Mouse (Mus musculus) CH12.LX (cell line): ENCODE data around the gene Ifi202b. TPM values are rescaled to one million over a fixed set of nuclear protein-coding genes. Genes with fewer than 3 reads are reported as not detected.
A peak's percentile ranks its signal among the peaks of the same experiment; 100 is the strongest.
"Not testable (repeated sequence)": the region's sequence is repeated elsewhere in the genome, so short reads cannot be mapped to it uniquely, and the experiment has no call there.

ENCODE experiments used
- DNase-seq: peaks from one replicate; pipeline ENCODE4 v3.0.0-alpha.2; 2013; ENCODE audit errors: extremely low read depth
- H3K27ac ChIP-seq: 2 replicates; pipeline ENCODE4 v1.5.1; 2012; ENCODE audit warnings: low read depth, mild to moderate bottlenecking, control low read depth, moderate library complexity; ENCODE audit not compliant: insufficient read depth
- H3K27me3 ChIP-seq: replicated peaks from 2 replicates; pipeline ENCODE3; 2012; ENCODE audit warnings: inconsistent platforms
- H3K36me3 ChIP-seq, 2 experiments: replicated peaks in 1 of 2; 2 replicates each; pipeline versions ENCODE3 to v1.6.1; 2012; ENCODE audit warnings: inconsistent platforms in 1 of 2, low read length in 1 of 2, mild to moderate bottlenecking in 1 of 2, mixed read lengths in 1 of 2, moderate library complexity in 1 of 2; ENCODE audit not compliant: control insufficient read depth in 1 of 2, insufficient read depth in 1 of 2
- H3K4me1 ChIP-seq, 2 experiments: 2 replicates each; pipeline ENCODE4 v1.6.1; 2012; ENCODE audit warnings: inconsistent platforms in 1 of 2, moderate library complexity in 1 of 2; ENCODE audit not compliant: insufficient read depth in 2 of 2, control insufficient read depth in 1 of 2
- H3K4me2 ChIP-seq: 2 replicates; pipeline ENCODE4 v1.6.1; 2012; ENCODE audit warnings: low read depth, mild to moderate bottlenecking, control low read depth; ENCODE audit not compliant: poor library complexity, insufficient read depth, severe bottlenecking
- H3K4me3 ChIP-seq, 3 experiments: fragments of 150-350 bp in 1 of 3; sonication (generic) in 1 of 3; replicated peaks in 1 of 3; 2 replicates each; pipeline versions ENCODE3 to v1.5.1; 2011 to 2012; ENCODE audit warnings: low read depth in 2 of 3, low read length in 2 of 3, mild to moderate bottlenecking in 2 of 3, moderate library complexity in 2 of 3, control low read depth in 1 of 3, improper control_type of control experiment in 1 of 3, inconsistent platforms in 1 of 3, mixed read lengths in 1 of 3; ENCODE audit not compliant: poor library complexity in 1 of 3
- H3K79me2 ChIP-seq: replicated peaks from 2 replicates; pipeline ENCODE4 v1.6.1; 2012; ENCODE audit warnings: mild to moderate bottlenecking, moderate library complexity; ENCODE audit not compliant: control insufficient read depth, poor library complexity, insufficient read depth, severe bottlenecking; ENCODE audit errors: extremely low read depth
- H3K9ac ChIP-seq: 2 replicates; pipeline ENCODE4 v1.6.1; 2012; ENCODE audit warnings: low read depth, mild to moderate bottlenecking, control low read depth, moderate library complexity; ENCODE audit not compliant: insufficient read depth
- H3K9me3 ChIP-seq: replicated peaks from 2 replicates; pipeline ENCODE3; 2012; ENCODE audit warnings: low read length, inconsistent platforms, mixed read lengths
- CTCF ChIP-seq, 2 experiments: IDR thresholded peaks in 1 of 2; conservative IDR thresholded peaks in 1 of 2; 2 replicates each; pipeline ENCODE4 v1.5.1; 2011 to 2012; ENCODE audit warnings: low read depth in 2 of 2, low read length in 2 of 2, improper control_type of control experiment in 1 of 2, inconsistent platforms in 1 of 2, mild to moderate bottlenecking in 1 of 2, moderate library complexity in 1 of 2
- EP300 ChIP-seq: IDR thresholded peaks from 2 replicates; pipeline ENCODE4 v1.6.1; 2011; ENCODE audit warnings: low read length, improper control_type of control experiment
- JUN ChIP-seq: IDR thresholded peaks from 2 replicates; pipeline ENCODE4 v1.6.1; 2011; ENCODE audit warnings: low read depth, mild to moderate bottlenecking, low read length, improper control_type of control experiment, moderate library complexity; ENCODE audit not compliant: insufficient read depth
- JUND ChIP-seq: conservative IDR thresholded peaks from 2 replicates; pipeline ENCODE4 v1.6.1; 2011; ENCODE audit warnings: low read depth, low read length, improper control_type of control experiment
- NELFE ChIP-seq: IDR thresholded peaks from 2 replicates; pipeline ENCODE4 v1.6.1; 2011; ENCODE audit warnings: low read depth, low read length, improper control_type of control experiment
- NRF1 ChIP-seq: IDR thresholded peaks from 2 replicates; pipeline ENCODE4 v1.6.1; 2014; ENCODE audit warnings: low read depth, mild to moderate bottlenecking, inconsistent platforms, low read length, improper control_type of control experiment, moderate library complexity
- POLR2AphosphoS2 ChIP-seq: IDR thresholded peaks from 2 replicates; pipeline ENCODE4 v1.6.1; 2011; ENCODE audit warnings: low read depth, low read length, improper control_type of control experiment
- RAD21 ChIP-seq: IDR thresholded peaks from 2 replicates; pipeline ENCODE4 v1.6.1; 2011; ENCODE audit warnings: low read depth, mild to moderate bottlenecking, low read length, improper control_type of control experiment, moderate library complexity
- RCOR1 ChIP-seq: conservative IDR thresholded peaks from 2 replicates; pipeline ENCODE4 v1.6.1; 2012; ENCODE audit warnings: low read depth, mild to moderate bottlenecking, inconsistent platforms, low read length, improper control_type of control experiment
- TCF12 ChIP-seq: IDR thresholded peaks from 2 replicates; pipeline ENCODE4 v1.6.1; 2014; ENCODE audit warnings: low read depth, mild to moderate bottlenecking, inconsistent platforms, low read length, improper control_type of control experiment
- ZKSCAN1 ChIP-seq: IDR thresholded peaks from 2 replicates; pipeline ENCODE4 v1.6.1; 2012; ENCODE audit warnings: low read depth, inconsistent platforms, low read length, improper control_type of control experiment, borderline replicate concordance
- ZNF384 ChIP-seq: IDR thresholded peaks from 2 replicates; pipeline ENCODE4 v1.6.1; 2012; ENCODE audit warnings: low read depth, low read length, improper control_type of control experiment, inconsistent platforms
- dilution Hi-C: fragments of 300-500 bp; cut with MboI; formaldehyde crosslinking; loops from 2 replicates; pipeline ENCODE4 v1.14.3; 2020; ENCODE audit warnings: low sequenced_read_pairs; ENCODE audit not compliant: extremely low pct_unique_long_range_greater_than_20kb, extremely low pct_ligation_motif_present
- in situ Hi-C: fragments of 300-500 bp; cut with MboI; formaldehyde crosslinking; loops from 3 replicates; pipeline ENCODE4 v1.14.3; 2019; ENCODE audit warnings: low sequenced_read_pairs, low pct_ligation_motif_present, low pct_unique_long_range_greater_than_20kb, mixed read lengths
- polyA plus RNA-seq: library from polyadenylated mRNA; unstranded; fragments of >175 nt; gene quantifications from 2 replicates; pipeline ENCODE4 v1.2.1, GENCODE M21; 2012; ENCODE audit warnings: low read depth; ENCODE audit not compliant: insufficient read length
- total RNA-seq, 2 experiments: library from RNA; depleted of rRNA; stranded (reverse); fragments of 300-350 nt in 1 of 2; fragments of >200 nt in 1 of 2; gene quantifications; 2 replicates each; pipeline ENCODE4 v1.2.3; 2012 to 2014

Ifi202b gene
- total and polyA plus RNA-seq, 3 experiments = not detected

DNA sequence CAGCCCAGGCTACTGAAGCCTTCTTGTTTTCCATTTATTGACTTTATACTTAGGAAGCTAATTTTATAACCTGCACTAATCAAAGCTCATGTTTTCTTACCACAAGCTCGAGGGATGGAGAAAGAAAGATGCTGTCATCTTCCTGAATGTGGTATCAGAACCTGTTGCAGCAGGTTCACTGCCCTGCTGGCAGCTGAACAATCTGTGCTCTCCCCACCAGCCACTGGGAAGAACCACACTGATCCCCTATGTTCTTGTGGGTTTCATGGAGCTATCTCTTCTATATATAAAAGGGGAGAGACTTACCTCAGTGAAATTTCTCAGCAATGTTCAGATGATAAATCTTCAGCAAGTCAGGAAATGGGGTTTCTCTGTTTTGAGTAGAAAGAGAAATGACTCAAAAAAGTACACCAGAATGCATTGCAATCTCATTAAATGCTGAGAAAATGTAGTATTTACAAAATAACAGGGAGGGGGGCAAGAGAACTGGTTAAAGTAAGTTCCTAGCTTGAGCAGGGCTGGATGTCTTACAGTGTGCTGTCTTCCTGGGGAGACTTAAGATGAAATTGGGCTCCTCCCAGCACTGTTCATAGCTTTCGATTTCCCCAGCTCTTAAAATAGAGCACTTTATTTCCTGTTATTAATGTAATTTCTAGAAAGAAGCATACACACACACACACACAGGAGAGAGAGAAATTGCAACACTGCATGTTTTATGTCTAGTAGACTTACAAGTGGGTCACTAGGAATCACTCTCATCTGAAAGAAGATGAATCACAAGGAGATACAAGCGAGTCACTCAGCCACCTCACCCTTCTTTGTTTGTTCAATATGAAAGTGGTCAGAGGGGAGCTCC, 40.4 kb downstream of the Ifi202b start, which contains the start of the genes Mndal and Ifi203:
TSS of gene Mndal (minus strand) at position 568 of the 856 bp plus-strand sequence.
TSS of gene Ifi203 (minus strand) at position 749 of the 856 bp plus-strand sequence.
- H3K4me1 ChIP-seq, in situ Hi-C loops, dilution Hi-C loops, H3K79me2 ChIP-seq, H3K9me3 ChIP-seq, H3K27me3 ChIP-seq, H3K36me3 ChIP-seq: not testable (repeated sequence)
- Histone ChIP-seq H3K4me2 (peak within 1 kb of the TSS; percentile 92), H3K4me3 (peak within 1 kb of the TSS; percentile 34 to 67 (median 55)), H3K27ac (peak within 1 kb of the TSS; percentile 31; the same call in 1 of the 2 replicates), H3K9ac (peak within 1 kb of the TSS; percentile 69)
- DNase-seq = peak; percentile 30

GRCm38 (mm10) chr1:173941522-173941921, 41.0 kb downstream of the Ifi202b start:
- DNase-seq = peak; percentile 17
- H3K4me1 ChIP-seq, H3K9me3 ChIP-seq, dilution Hi-C loops, H3K36me3 ChIP-seq, in situ Hi-C loops, H3K27me3 ChIP-seq, H3K79me2 ChIP-seq: not testable (repeated sequence)
- peak overlapping the region; percentile 34 to 67 (median 55) for H3K4me3 ChIP-seq
- 0 out of 2 replicates have a peak overlapping the region, but pooled peaks have one; percentile 31 for H3K27ac ChIP-seq
- H3K4me2 ChIP-seq = peak overlapping the region; percentile 92
- peak overlapping the region; percentile 69 for H3K9ac ChIP-seq

DNA sequence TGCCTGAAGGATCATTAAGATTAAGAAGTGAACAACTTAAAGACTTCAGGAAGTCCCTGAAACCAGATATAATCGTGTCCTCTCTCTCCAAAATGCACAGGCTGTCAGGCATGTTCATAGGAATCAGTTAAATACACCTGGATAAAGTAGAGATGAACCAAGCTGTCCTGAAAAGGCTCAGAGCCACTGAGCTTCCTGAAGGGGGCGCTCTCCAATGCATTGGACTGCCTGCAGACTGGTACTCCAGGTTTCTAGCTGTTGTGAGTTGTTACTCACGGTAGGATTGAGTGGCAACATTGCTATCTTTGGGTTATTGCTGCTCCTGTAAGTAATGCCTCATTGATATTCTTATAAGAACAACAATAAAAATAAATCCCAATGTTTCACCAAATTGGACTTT, 63.3 kb downstream of the Ifi202b start:
- not testable (repeated sequence) for H3K9ac ChIP-seq, H3K79me2 ChIP-seq
- peak in 1 of 2 experiments; percentile 31; a peak in 2 of 4 replicates for TF ChIP-seq CTCF (conservative IDR thresholded peaks at IDR 0.05 in 1 of 2, IDR thresholded peaks at IDR 0.05 in 1 of 2; ENCODE audit: low read depth in 2 of 2, low read length in 2 of 2)
- TF ChIP-seq, all 38 proteins: peak for 1; not testable (repeated sequence) for 37
- H3K4me3 ChIP-seq, H3K4me2 ChIP-seq, H3K36me3 ChIP-seq, H3K27me3 ChIP-seq, in situ Hi-C loops, DNase-seq, H3K27ac ChIP-seq, dilution Hi-C loops, H3K9me3 ChIP-seq, H3K4me1 ChIP-seq: not testable (repeated sequence)

- DNase-seq = no peak
These were observed 68.0 kb downstream of the Ifi202b start for GRCm38 (mm10) chr1:173914559-173914958.

GRCm38 (mm10) chr1:173913256-173913791, 69.2 kb downstream of the Ifi202b start:
- dilution Hi-C loops, DNase-seq, H3K27me3 ChIP-seq, in situ Hi-C loops, H3K9me3 ChIP-seq, H3K4me1 ChIP-seq, H3K79me2 ChIP-seq, H3K36me3 ChIP-seq, H3K4me3 ChIP-seq: not testable (repeated sequence)
- peak overlapping the region; percentile 89; the same call in 1 of the 2 replicates for H3K4me2 ChIP-seq
- H3K27ac ChIP-seq = peak overlapping the region; percentile 1; the same call in 1 of the 2 replicates
- peak overlapping the region; percentile 71 for H3K9ac ChIP-seq

More at GRCm38 (mm10) chr1:173914559-173914958, 68.0 kb downstream of the Ifi202b start:
- H3K9me3 ChIP-seq = no peaks in the 10 kb centered on the region
- H3K79me2 ChIP-seq = no peaks in the 10 kb centered on the region; the same call in 1 of the 2 replicates
- TF ChIP-seq ZNF384 (no peak), JUN (no peak), NELFE (no peak), EP300 (no peak), ZKSCAN1 (no peak), RCOR1 (no peak), NRF1 (no peak), TCF12 (no peak), POLR2AphosphoS2 (no peak), JUND (no peak), RAD21 (no peak)
- H3K4me1 ChIP-seq = peaks cover 0 to 3% of the 10 kb centered on the region in 2 experiments; a peak in 2 of 4 replicates
- H3K27me3 ChIP-seq = no peaks in the 10 kb centered on the region
- H3K9ac ChIP-seq = no peak overlapping the region
- dilution Hi-C loops (no loop called here), in situ Hi-C loops (no loop called here)
- H3K36me3 ChIP-seq = no peaks in the 10 kb centered on the region
- H3K4me3 ChIP-seq = no peak overlapping the region
- H3K27ac ChIP-seq = no peak overlapping the region
- H3K4me2 ChIP-seq = no peak overlapping the region
